Mouse (Mus musculus) liver, adult 2 months (tissue): ENCODE results near the gene Filip1l. TPM values are rescaled to one million over a fixed set of nuclear protein-coding genes. Genes with fewer than 3 reads are reported as not detected.

ENCODE experiments used
- DNase-seq: peaks from one replicate; pipeline ENCODE4 v3.0.0-alpha.2; 2011; ENCODE audit warnings: low read depth, low spot score; ENCODE audit errors: extremely low read depth
- H3K27ac ChIP-seq: fragments of 200-500 bp; replicated peaks from 2 replicates; pipeline ENCODE4 v1.5.1; 2012; ENCODE audit warnings: low read depth, mild to moderate bottlenecking, control low read depth, inconsistent platforms, low read length; ENCODE audit not compliant: insufficient read depth
- H3K27me3 ChIP-seq: fragments of 200-500 bp; 2 replicates; pipeline ENCODE4 v1.6.1; 2012; ENCODE audit warnings: mild to moderate bottlenecking, moderate library complexity, low read length, inconsistent platforms; ENCODE audit not compliant: control insufficient read depth, insufficient read depth
- H3K36me3 ChIP-seq: fragments of 200-500 bp; 2 replicates; pipeline ENCODE4 v1.6.1; 2012; ENCODE audit warnings: low read length, inconsistent platforms; ENCODE audit not compliant: control insufficient read depth, insufficient read depth
- H3K4me1 ChIP-seq: fragments of 200-500 bp; 2 replicates; pipeline ENCODE4 v1.6.1; 2011; ENCODE audit warnings: low read length; ENCODE audit not compliant: control insufficient read depth, insufficient read depth
- H3K4me3 ChIP-seq: fragments of 200-500 bp; 2 replicates; pipeline ENCODE4 v1.5.1; 2011; ENCODE audit warnings: low read depth, mild to moderate bottlenecking, control low read depth, low read length, moderate library complexity; ENCODE audit not compliant: insufficient read depth
- H3K79me2 ChIP-seq: fragments of 200-500 bp; 2 replicates; pipeline ENCODE4 v1.6.1; 2012; ENCODE audit warnings: inconsistent platforms, mild to moderate bottlenecking, low read length, moderate library complexity; ENCODE audit not compliant: control insufficient read depth, insufficient read depth
- H3K9ac ChIP-seq: fragments of 200-500 bp; 2 replicates; pipeline ENCODE4 v1.6.1; 2012; ENCODE audit warnings: low read depth, mild to moderate bottlenecking, control low read depth, inconsistent platforms, low read length
- CTCF ChIP-seq: fragments of 200-500 bp; IDR thresholded peaks from 2 replicates; pipeline ENCODE4 v1.5.1; 2011; ENCODE audit warnings: low read depth, low read length, control low read depth
- POLR2A ChIP-seq: fragments of 200-500 bp; IDR thresholded peaks from 2 replicates; pipeline ENCODE4 v1.6.1; 2011; ENCODE audit warnings: low read length, control low read depth; ENCODE audit not compliant: insufficient read depth; ENCODE audit errors: extremely low read depth
- WGBS: fragments of 180-500 bp; shearing (Covaris S2); methylation state at CpG from one replicate; pipeline ENCODE4 v1.1.7; 2018; 5-methylcytosine and 5-hydroxymethylcytosine counted together
- polyA plus RNA-seq: library from polyadenylated mRNA; depleted of rRNA; stranded (reverse); fragments of >200 nt; gene quantifications from 2 replicates; pipeline ENCODE4 v1.2.3, GENCODE M21; 2012
- total RNA-seq: library from RNA; depleted of rRNA; stranded (reverse); fragments of >200 nt; gene quantifications from 2 replicates; pipeline ENCODE4 v1.2.3, GENCODE M21; 2014

The Filip1l gene
- total and polyA plus RNA-seq, 2 experiments: 0.82 to 2.9 TPM

GRCm38 (mm10) chr16:57403825-57404224, 50.9 kb downstream of the Filip1l start:
- no peak overlapping the region for H3K9ac ChIP-seq
- no peaks in the 10 kb centered on the region for H3K27me3 ChIP-seq
- no peak for TF ChIP-seq CTCF
- no peak for TF ChIP-seq POLR2A
- no peak overlapping the region for H3K27ac ChIP-seq
- H3K36me3 ChIP-seq: no peaks in the 10 kb centered on the region
- no peak for DNase-seq
- WGBS: 91% methylated on average over 5 of the region's 5 CpGs
- H3K4me1 ChIP-seq: no peaks in the 10 kb centered on the region
- no peak overlapping the region for H3K4me3 ChIP-seq
- H3K79me2 ChIP-seq: no peaks in the 10 kb centered on the region

GRCm38 (mm10) chr16:57412766-57413165, 59.9 kb downstream of the Filip1l start:
- H3K9ac ChIP-seq: no peak overlapping the region
- H3K27ac ChIP-seq: no peak overlapping the region
- DNase-seq: no peak
- H3K27me3 ChIP-seq: no peaks in the 10 kb centered on the region
- no peaks in the 10 kb centered on the region for H3K36me3 ChIP-seq
- H3K79me2 ChIP-seq: no peaks in the 10 kb centered on the region
- no peak for TF ChIP-seq CTCF
- TF ChIP-seq POLR2A: no peak
- H3K4me1 ChIP-seq: no peaks in the 10 kb centered on the region
- H3K4me3 ChIP-seq: no peak overlapping the region
- 61% methylated on average over 4 of the region's 4 CpGs for WGBS

- no peak for DNase-seq
- WGBS: 91% methylated on average over 2 of the region's 2 CpGs
These were observed 63.2 kb downstream of the Filip1l start for GRCm38 (mm10) chr16:57416049-57416448.

GRCm38 (mm10) chr16:57417017-57417416, 64.1 kb downstream of the Filip1l start:
- H3K4me3 ChIP-seq: no peak overlapping the region
- no peaks in the 10 kb centered on the region for H3K4me1 ChIP-seq
- WGBS: 87% methylated on average over 9 of the region's 9 CpGs
- no peak overlapping the region for H3K27ac ChIP-seq
- TF ChIP-seq CTCF: no peak
- TF ChIP-seq POLR2A: no peak
- no peaks in the 10 kb centered on the region for H3K36me3 ChIP-seq
- H3K79me2 ChIP-seq: no peaks in the 10 kb centered on the region
- no peak overlapping the region for H3K9ac ChIP-seq
- no peak for DNase-seq
- no peaks in the 10 kb centered on the region for H3K27me3 ChIP-seq

More at GRCm38 (mm10) chr16:57416049-57416448, 63.2 kb downstream of the Filip1l start:
- Histone ChIP-seq H3K27me3 (no peaks in the 10 kb centered on the region), H3K4me3 (no peak overlapping the region), H3K27ac (no peak overlapping the region), H3K4me1 (no peaks in the 10 kb centered on the region), H3K36me3 (no peaks in the 10 kb centered on the region), H3K9ac (no peak overlapping the region), H3K79me2 (no peaks in the 10 kb centered on the region)
- TF ChIP-seq CTCF: no peak
- no peak for TF ChIP-seq POLR2A

- Histone ChIP-seq H3K9ac (no peak overlapping the region), H3K27ac (no peak overlapping the region), H3K79me2 (no peaks in the 10 kb centered on the region), H3K4me1 (no peaks in the 10 kb centered on the region), H3K4me3 (no peak overlapping the region), H3K36me3 (no peaks in the 10 kb centered on the region), H3K27me3 (no peaks in the 10 kb centered on the region)
- WGBS: 76% methylated on average over 1 of the region's 1 CpGs
- TF ChIP-seq POLR2A: no peak
- TF ChIP-seq CTCF: no peak
- DNase-seq: no peak
These were observed 65.1 kb downstream of the Filip1l start for GRCm38 (mm10) chr16:57417955-57418354.

- H3K36me3 ChIP-seq: no peaks in the 10 kb centered on the region
- no peaks in the 10 kb centered on the region for H3K79me2 ChIP-seq
- no peaks in the 10 kb centered on the region for H3K27me3 ChIP-seq
- TF ChIP-seq POLR2A (no peak), CTCF (no peak)
- H3K27ac ChIP-seq: peak overlapping the region; percentile 63
- H3K4me3 ChIP-seq: no peak overlapping the region
- DNase-seq: peak; percentile 12
- WGBS: 90% methylated on average over 5 of the region's 5 CpGs
- no peaks in the 10 kb centered on the region for H3K4me1 ChIP-seq
- peak overlapping the region; percentile 34; the same call in 1 of the 2 replicates for H3K9ac ChIP-seq
These were observed 66.4 kb downstream of the Filip1l start for GRCm38 (mm10) chr16:57419332-57419731.
